Mouse (Mus musculus) heart, adult 2 months (tissue): ENCODE measurements around the gene Ak1. TPM values are rescaled to one million over a fixed set of nuclear protein-coding genes. Genes with fewer than 3 reads are reported as not detected.

Source experiments
- DNase-seq, 2 experiments: peaks; one replicate each; pipeline ENCODE4 v3.0.0; 2021
- H3K27ac ChIP-seq: fragments of 200-600 bp; 2 replicates; pipeline ENCODE4 v1.8.1; 2022
- H3K27me3 ChIP-seq: fragments of 200-500 bp; 2 replicates; pipeline ENCODE4 v1.6.1; 2012; ENCODE audit warnings: mild to moderate bottlenecking, low read length, inconsistent platforms, mixed read lengths; ENCODE audit not compliant: control insufficient read depth, insufficient read depth
- H3K36me3 ChIP-seq: fragments of 200-500 bp; 2 replicates; pipeline ENCODE4 v1.6.1; 2012; ENCODE audit warnings: low read length, inconsistent platforms; ENCODE audit not compliant: control insufficient read depth, insufficient read depth
- H3K4me1 ChIP-seq: fragments of 200-500 bp; 2 replicates; pipeline ENCODE4 v1.6.1; 2011; ENCODE audit warnings: low read length; ENCODE audit not compliant: control insufficient read depth, insufficient read depth
- H3K4me3 ChIP-seq: fragments of 200-600 bp; 2 replicates; pipeline ENCODE4 v1.8.1; 2022
- H3K79me2 ChIP-seq: fragments of 200-500 bp; replicated peaks from 2 replicates; pipeline ENCODE4 v1.6.1; 2012; ENCODE audit warnings: mild to moderate bottlenecking, inconsistent platforms, low read length, moderate library complexity, mixed read lengths; ENCODE audit not compliant: control insufficient read depth, insufficient read depth
- H3K9ac ChIP-seq: fragments of 200-500 bp; 2 replicates; pipeline ENCODE4 v1.6.1; 2012; ENCODE audit warnings: low read depth, mild to moderate bottlenecking, control low read depth, inconsistent platforms, low read length, mixed read lengths
- CTCF ChIP-seq: fragments of 200-600 bp; IDR thresholded peaks from 2 replicates; pipeline ENCODE4 v1.8.1; 2022; ENCODE audit warnings: antibody characterized with exemption, mild to moderate bottlenecking, moderate library complexity
- EP300 ChIP-seq: fragments of 200-500 bp; IDR thresholded peaks from 2 replicates; pipeline ENCODE4 v1.6.1; 2011; ENCODE audit warnings: low read depth, low read length, control low read depth; ENCODE audit not compliant: insufficient read depth
- POLR2A ChIP-seq: fragments of 200-500 bp; IDR thresholded peaks from 2 replicates; pipeline ENCODE4 v1.6.1; 2011; ENCODE audit warnings: mild to moderate bottlenecking, low read depth, low read length, control low read depth; ENCODE audit not compliant: insufficient read depth
- WGBS: fragments of 180-500 bp; shearing (Covaris S2); methylation state at CpG from one replicate; pipeline ENCODE4 v1.1.7; 2018; 5-methylcytosine and 5-hydroxymethylcytosine counted together
- intact Hi-C: fragments of 180-260 bp; cut with DNase I; formaldehyde crosslinking; loops from one replicate; pipeline ENCODE4 v1.15.1; 2025
- polyA plus RNA-seq: library from polyadenylated mRNA; depleted of rRNA; stranded (reverse); fragments of >200 nt; gene quantifications from 2 replicates; pipeline ENCODE4 v1.2.3, GENCODE M21; 2012
- total RNA-seq, 2 experiments: library from RNA; stranded (reverse); gene quantifications; 2 replicates each; pipeline ENCODE4 v1.2.3; 2021

The Ak1 gene
- total and polyA plus RNA-seq, 3 experiments = 584 to 670 (median 606) TPM

DNA sequence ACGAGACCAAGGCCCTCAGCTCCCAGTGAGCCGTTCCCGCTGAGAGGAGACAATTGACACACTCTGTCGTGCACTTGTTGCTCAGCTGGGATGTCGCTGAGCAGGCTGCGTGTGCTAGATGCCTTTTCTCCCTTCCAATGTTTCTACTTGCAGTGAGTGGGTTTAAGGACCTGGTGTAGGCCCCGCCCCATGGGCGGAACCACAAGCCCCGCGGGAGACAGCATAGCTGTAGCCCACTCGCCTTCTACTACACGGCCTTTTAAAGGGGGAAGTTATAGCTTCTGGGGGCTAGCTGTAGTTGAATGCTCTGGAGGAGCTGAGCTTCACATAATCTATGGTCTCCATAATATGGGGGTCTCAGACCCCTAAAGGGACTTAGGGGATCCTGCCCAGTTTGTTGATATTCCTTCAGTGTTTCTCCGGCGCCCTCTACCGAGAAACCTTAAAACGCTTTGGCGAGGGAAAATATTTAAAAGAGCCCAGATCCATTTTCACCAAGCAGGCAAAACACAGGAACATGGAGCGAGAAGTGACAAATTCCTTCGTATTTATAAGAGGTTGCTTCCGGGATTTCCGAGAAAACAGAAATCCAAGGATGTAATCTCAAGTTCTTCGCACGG lies 10.8 kb upstream of the Ak1 start:
- Histone ChIP-seq H3K27ac (peak overlapping the region; percentile 62), H3K79me2 (peaks cover 2% of the 10 kb centered on the region; the same call in 1 of the 2 replicates), H3K9ac (no peak overlapping the region; the same call in 1 of the 2 replicates), H3K4me1 (peaks cover 5% of the 10 kb centered on the region), H3K27me3 (no peaks in the 10 kb centered on the region), H3K4me3 (peak overlapping the region; percentile 36), H3K36me3 (no peaks in the 10 kb centered on the region)
- 10% methylated on average over 23 of the region's 23 CpGs for WGBS
- peak; percentile 75 to 78 for DNase-seq
- peak; percentile 81 for TF ChIP-seq CTCF
- peak; percentile 56; the same call in 1 of the 2 replicates for TF ChIP-seq POLR2A
- no peak for TF ChIP-seq EP300
- intact Hi-C loops = loop anchor here (5.0 kb wide), 1 partner anchor 33 kb away; the partner anchor contains the start of gene 9430097D07Rik

DNA sequence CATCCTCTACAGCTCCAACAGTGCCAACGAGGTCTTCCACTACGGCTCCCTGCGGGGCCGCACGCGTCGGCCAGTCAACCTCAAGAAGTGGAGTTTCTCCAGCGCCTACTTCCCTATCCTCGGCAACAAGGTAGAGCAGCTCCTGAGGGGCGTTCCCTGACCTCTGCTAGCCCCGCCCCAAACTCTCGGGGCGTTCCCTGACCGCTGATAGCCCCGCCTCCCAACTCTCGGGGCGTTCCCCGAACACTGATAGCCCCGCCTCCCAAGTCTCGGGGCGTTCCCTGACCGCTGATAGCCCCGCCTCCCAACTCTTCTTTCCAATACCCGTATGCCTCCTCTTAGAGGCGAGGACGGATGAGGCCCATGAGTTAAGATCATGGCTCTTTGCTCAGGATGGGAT lies 9.3 kb upstream of the Ak1 start:
- no peak for TF ChIP-seq POLR2A
- no peak for TF ChIP-seq EP300
- no peaks in the 10 kb centered on the region for H3K27me3 ChIP-seq
- H3K4me3 ChIP-seq = no peak overlapping the region
- no peaks in the 10 kb centered on the region for H3K36me3 ChIP-seq
- no peak for DNase-seq
- peaks cover 5% of the 10 kb centered on the region for H3K4me1 ChIP-seq
- peaks cover 2% of the 10 kb centered on the region; the same call in 1 of the 2 replicates for H3K79me2 ChIP-seq
- 82% methylated on average over 26 of the region's 26 CpGs for WGBS
- intact Hi-C loops = loop anchor here (5.0 kb wide), 1 partner anchor 35 kb away; the partner anchor contains the start of gene 9430097D07Rik
- H3K9ac ChIP-seq = no peak overlapping the region
- no peak overlapping the region for H3K27ac ChIP-seq

DNA sequence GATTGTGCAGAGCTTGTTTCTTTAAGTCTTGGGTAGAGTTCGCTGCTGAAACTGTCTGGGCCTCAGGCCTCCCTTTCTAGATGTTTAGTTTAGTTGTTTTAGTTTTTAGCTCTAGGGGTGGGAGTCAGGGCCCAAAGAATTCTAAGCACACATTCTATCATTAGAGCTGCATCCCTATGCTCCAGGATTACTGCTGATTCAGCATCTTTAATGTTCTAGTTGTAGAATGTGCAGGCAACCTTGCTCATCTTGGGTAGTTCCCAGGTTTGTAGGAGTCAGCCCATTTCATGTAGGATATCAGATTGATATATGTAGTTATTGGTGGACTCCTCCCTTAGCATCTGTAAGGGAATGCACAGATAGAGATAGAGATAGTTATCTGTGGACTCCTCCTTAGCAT lies 4.4 kb upstream of the Ak1 start:
- H3K36me3 ChIP-seq = peaks cover 11% of the 10 kb centered on the region
- no peaks in the 10 kb centered on the region for H3K27me3 ChIP-seq
- H3K27ac ChIP-seq = no peak overlapping the region
- no peak overlapping the region for H3K4me3 ChIP-seq
- peaks cover 19% of the 10 kb centered on the region for H3K4me1 ChIP-seq
- intact Hi-C loops = no loop called here
- TF ChIP-seq EP300 (no peak), CTCF (no peak), POLR2A (no peak)
- 100% methylated on average over 1 of the region's 1 CpGs for WGBS
- DNase-seq = no peak
- no peak overlapping the region for H3K9ac ChIP-seq
- H3K79me2 ChIP-seq = peaks cover 2% of the 10 kb centered on the region; the same call in 1 of the 2 replicates

DNA sequence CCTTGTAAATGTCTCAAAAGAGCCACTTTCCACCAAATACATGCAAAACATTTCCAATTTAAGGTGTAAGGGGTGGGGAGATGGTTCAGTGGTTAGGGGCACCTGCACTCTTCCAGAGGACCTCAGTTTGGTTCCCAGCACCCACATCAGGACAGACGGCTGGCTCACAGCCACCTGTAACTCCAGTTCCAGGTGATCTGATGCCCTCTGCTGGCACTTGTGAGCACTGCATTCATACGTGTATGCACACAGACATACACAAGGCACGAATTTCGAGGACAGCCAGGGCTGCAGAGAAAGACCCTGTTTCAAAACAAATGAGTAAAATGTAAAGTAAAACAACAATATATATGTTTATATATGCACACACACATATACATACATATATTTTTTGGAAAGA lies 4.0 kb upstream of the Ak1 start:
- Histone ChIP-seq H3K79me2 (peaks cover 2% of the 10 kb centered on the region; the same call in 1 of the 2 replicates), H3K36me3 (peaks cover 11% of the 10 kb centered on the region), H3K9ac (no peak overlapping the region), H3K4me1 (peaks cover 19% of the 10 kb centered on the region), H3K27me3 (no peaks in the 10 kb centered on the region), H3K27ac (no peak overlapping the region), H3K4me3 (no peak overlapping the region)
- 96% methylated on average over 4 of the region's 4 CpGs for WGBS
- intact Hi-C loops = no loop called here
- no peak for DNase-seq
- TF ChIP-seq POLR2A (no peak), CTCF (peak; percentile 61), EP300 (0 out of 2 replicates have a peak, but pooled peaks have one; percentile 24)

DNA sequence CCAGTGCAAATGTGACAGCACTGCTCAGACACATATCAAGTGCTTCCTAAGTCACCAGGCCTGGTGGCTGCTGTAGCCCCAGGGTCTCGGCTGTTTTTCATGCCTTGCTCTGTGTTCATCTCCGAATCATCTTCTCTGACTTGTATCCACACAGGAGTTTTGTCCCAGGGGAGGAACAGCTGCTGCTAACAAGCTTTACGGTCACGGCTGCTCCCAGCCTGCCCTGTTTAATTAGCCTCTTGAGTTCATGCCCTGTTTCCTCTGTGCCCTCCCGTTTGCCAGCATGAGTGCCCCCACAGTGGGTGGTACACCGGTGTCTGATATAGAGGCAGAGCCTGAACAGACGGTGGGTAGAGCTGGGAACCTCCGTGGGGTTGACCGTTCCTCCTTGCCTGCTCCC lies 3.5 kb upstream of the Ak1 start:
- peaks cover 19% of the 10 kb centered on the region for H3K4me1 ChIP-seq
- peaks cover 2% of the 10 kb centered on the region; the same call in 1 of the 2 replicates for H3K79me2 ChIP-seq
- H3K36me3 ChIP-seq = peaks cover 11% of the 10 kb centered on the region
- H3K27me3 ChIP-seq = no peaks in the 10 kb centered on the region
- intact Hi-C loops = no loop called here
- no peak for TF ChIP-seq EP300
- TF ChIP-seq CTCF = no peak
- no peak for TF ChIP-seq POLR2A
- 79% methylated on average over 9 of the region's 9 CpGs for WGBS
- no peak overlapping the region for H3K9ac ChIP-seq
- no peak overlapping the region for H3K27ac ChIP-seq
- no peak overlapping the region for H3K4me3 ChIP-seq
- no peak for DNase-seq
